Mouse (Mus musculus) stomach, embryonic 14.5 days (tissue): ENCODE measurements around the gene Rab8b. TPM values are rescaled to one million over a fixed set of nuclear protein-coding genes. Genes with fewer than 3 reads are reported as not detected.

Source experiments
- ATAC-seq: fragments of 200-750 bp; cut with Nextera tagmentation; 2 replicates; pipeline ENCODE4 v1.8.0; 2017; ENCODE audit warnings: low read depth, moderate TSS enrichment; ENCODE audit not compliant: insufficient number of reproducible peaks, insufficient read depth, low FRiP score
- H3K27ac ChIP-seq: fragments of 300-500 bp; sonication (generic); 2 replicates; pipeline ENCODE4 v1.5.1; 2014; ENCODE audit warnings: mild to moderate bottlenecking, low read length, moderate library complexity, mixed read lengths
- H3K27me3 ChIP-seq: fragments of 300-500 bp; sonication (generic); 2 replicates; pipeline ENCODE4 v1.6.1; 2014; ENCODE audit warnings: low read length, control low read depth, mixed read lengths; ENCODE audit not compliant: control insufficient read depth, insufficient read depth
- H3K36me3 ChIP-seq: fragments of 300-500 bp; sonication (generic); 2 replicates; pipeline ENCODE4 v1.6.1; 2014; ENCODE audit warnings: mild to moderate bottlenecking, control low read depth, low read length, moderate library complexity, mixed read lengths; ENCODE audit not compliant: control insufficient read depth, insufficient read depth
- H3K4me1 ChIP-seq: fragments of 300-500 bp; sonication (generic); 2 replicates; pipeline ENCODE4 v1.6.1; 2014; ENCODE audit warnings: low read length, control low read depth, mixed read lengths; ENCODE audit not compliant: control insufficient read depth, insufficient read depth
- H3K4me2 ChIP-seq: fragments of 300-500 bp; sonication (generic); replicated peaks from 2 replicates; pipeline ENCODE4 v1.6.1; 2014; ENCODE audit warnings: low read depth, low read length, control low read depth
- H3K4me3 ChIP-seq: fragments of 300-500 bp; sonication (generic); 2 replicates; pipeline ENCODE4 v1.5.1; 2014; ENCODE audit warnings: low read depth, low read length, control low read depth
- H3K9ac ChIP-seq: fragments of 300-500 bp; sonication (generic); replicated peaks from 2 replicates; pipeline ENCODE4 v1.6.1; 2014; ENCODE audit warnings: low read depth, mild to moderate bottlenecking, control low read depth, low read length, moderate library complexity, mixed read lengths
- H3K9me3 ChIP-seq: fragments of 300-500 bp; sonication (generic); 2 replicates; pipeline ENCODE4 v1.6.1; 2016; ENCODE audit warnings: low read depth, low read length, control low read depth; ENCODE audit not compliant: control insufficient read depth
- WGBS: fragments of 180-500 bp; shearing (Covaris S2); extraction: QIAGEN DNeasy Blood & Tissue Kit; methylation state at CpG from one replicate; pipeline ENCODE4 v1.1.7; 2014; 5-methylcytosine and 5-hydroxymethylcytosine counted together
- polyA plus RNA-seq: library from polyadenylated mRNA; unstranded; fragments of >200 nt; fragmentation: Nextera tagmentation; extraction: Ambion mirVana; gene quantifications from 2 replicates; pipeline ENCODE4 v1.2.1, GENCODE M21; 2014

Gene Rab8b
- polyA plus RNA-seq, 1 experiment from 2014 or later, result 25.3 TPM

- Histone ChIP-seq H3K27ac (peak overlapping the region; percentile 95), H3K36me3 (peaks cover 7% of the 10 kb centered on the region), H3K4me2 (peak overlapping the region; percentile 49), H3K9me3 (no peaks in the 10 kb centered on the region), H3K4me1 (0 out of 2 replicates have a peak, but pooled peaks cover 3% of the 10 kb centered on the region), H3K27me3 (no peaks in the 10 kb centered on the region), H3K4me3 (peak overlapping the region; percentile 81), H3K9ac (peak overlapping the region; percentile 90)
- no peak for ATAC-seq
- 7% methylated on average over 4 of the region's 4 CpGs for WGBS
These were observed 25.7 kb upstream of the Rab8b start for GRCm38 (mm10) chr9:66945161-66945560.

DNA sequence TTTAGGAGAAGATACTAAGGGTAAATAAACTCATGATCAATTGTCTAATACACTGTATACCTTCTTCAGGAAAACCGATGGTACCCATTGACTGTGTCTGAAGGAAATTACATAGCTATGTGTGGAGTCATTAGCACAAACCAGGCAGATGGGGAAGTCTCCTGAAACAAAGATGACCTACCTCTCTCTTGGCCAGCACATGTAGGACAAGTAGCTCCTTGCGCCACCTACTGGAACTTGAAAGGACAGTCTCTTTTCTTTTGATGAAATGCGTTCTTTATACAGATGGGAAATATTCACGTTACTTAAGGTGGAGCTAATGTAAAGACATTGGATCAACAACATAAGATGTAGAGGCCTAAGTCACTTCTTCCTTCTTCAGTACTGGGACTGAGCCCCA lies 19.3 kb upstream of the Rab8b start:
- WGBS, result 11% methylated on average over 4 of the region's 4 CpGs
- H3K27ac ChIP-seq, result no peak overlapping the region
- no peak overlapping the region for H3K9ac ChIP-seq
- peaks cover 8% of the 10 kb centered on the region; the same call in 1 of the 2 replicates for H3K4me1 ChIP-seq
- H3K4me3 ChIP-seq, result no peak overlapping the region
- H3K9me3 ChIP-seq, result no peaks in the 10 kb centered on the region
- no peaks in the 10 kb centered on the region for H3K27me3 ChIP-seq
- H3K36me3 ChIP-seq, result no peaks in the 10 kb centered on the region
- ATAC-seq, result no peak
- no peak overlapping the region for H3K4me2 ChIP-seq

GRCm38 (mm10) chr9:66937507-66937906 lies 18.0 kb upstream of the Rab8b start:
- Histone ChIP-seq H3K4me1 (peaks cover 8% of the 10 kb centered on the region; the same call in 1 of the 2 replicates), H3K36me3 (no peaks in the 10 kb centered on the region), H3K4me3 (no peak overlapping the region), H3K9ac (no peak overlapping the region), H3K9me3 (no peaks in the 10 kb centered on the region), H3K27me3 (no peaks in the 10 kb centered on the region), H3K4me2 (no peak overlapping the region), H3K27ac (no peak overlapping the region)
- WGBS, result 44% methylated on average over 8 of the region's 8 CpGs
- no peak for ATAC-seq

- no peaks in the 10 kb centered on the region for H3K27me3 ChIP-seq
- no peaks in the 10 kb centered on the region for H3K36me3 ChIP-seq
- H3K4me1 ChIP-seq, result peaks cover 5% of the 10 kb centered on the region; the same call in 1 of the 2 replicates
- no peaks in the 10 kb centered on the region for H3K9me3 ChIP-seq
- no peak overlapping the region for H3K9ac ChIP-seq
- H3K4me2 ChIP-seq, result no peak overlapping the region
- H3K27ac ChIP-seq, result no peak overlapping the region
- WGBS, result 60% methylated on average over 19 of the region's 19 CpGs
- ATAC-seq, result no peak
- H3K4me3 ChIP-seq, result no peak overlapping the region
These were observed 14.7 kb upstream of the Rab8b start for GRCm38 (mm10) chr9:66933869-66934808.

GRCm38 (mm10) chr9:66930351-66930750 lies 10.9 kb upstream of the Rab8b start:
- no peak overlapping the region for H3K4me3 ChIP-seq
- H3K9me3 ChIP-seq, result no peaks in the 10 kb centered on the region
- no peak overlapping the region for H3K9ac ChIP-seq
- 55% methylated on average over 7 of the region's 7 CpGs for WGBS
- no peak overlapping the region for H3K27ac ChIP-seq
- no peaks in the 10 kb centered on the region for H3K36me3 ChIP-seq
- no peaks in the 10 kb centered on the region for H3K27me3 ChIP-seq
- no peak for ATAC-seq
- H3K4me2 ChIP-seq, result no peak overlapping the region
- H3K4me1 ChIP-seq, result no peaks in the 10 kb centered on the region

DNA sequence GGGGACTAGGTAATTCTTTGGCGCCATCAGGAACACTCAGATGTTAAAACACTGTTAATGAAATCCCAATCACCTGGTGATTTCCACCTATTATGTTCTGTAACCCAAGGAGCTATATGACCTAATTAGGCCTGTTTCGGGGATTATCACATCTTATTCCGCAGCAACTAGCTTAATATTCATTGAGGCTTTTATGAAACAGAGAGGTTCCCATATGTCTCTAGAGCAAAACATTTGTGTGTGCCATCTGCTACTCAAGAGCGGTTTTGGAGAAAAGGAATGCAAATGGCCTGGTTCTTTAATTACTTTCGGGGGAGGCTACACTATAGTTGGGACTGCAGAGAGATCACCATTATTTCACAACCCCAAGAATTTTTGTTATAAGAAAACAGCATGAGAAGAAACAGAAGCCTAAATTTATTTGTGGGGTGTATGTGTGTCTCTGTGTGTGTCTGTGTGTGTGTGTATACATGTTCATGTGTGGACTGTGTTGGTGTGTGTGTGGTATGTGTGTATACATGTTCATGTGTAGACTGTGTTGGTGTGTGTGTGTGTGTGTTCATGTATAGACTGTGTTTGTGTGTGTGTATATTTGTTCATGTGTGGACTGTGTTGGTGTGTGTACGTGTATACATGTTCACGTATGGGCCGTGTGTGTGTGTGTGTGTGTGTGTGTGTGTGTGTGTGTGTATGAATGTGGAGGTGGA lies 8.4 kb upstream of the Rab8b start:
- H3K9ac ChIP-seq, result no peak overlapping the region
- H3K4me1 ChIP-seq, result no peaks in the 10 kb centered on the region
- H3K4me3 ChIP-seq, result no peak overlapping the region
- H3K4me2 ChIP-seq, result no peak overlapping the region
- ATAC-seq, result no peak
- no peaks in the 10 kb centered on the region for H3K36me3 ChIP-seq
- 91% methylated on average over 8 of the region's 8 CpGs for WGBS
- H3K9me3 ChIP-seq, result no peaks in the 10 kb centered on the region
- no peak overlapping the region for H3K27ac ChIP-seq
- H3K27me3 ChIP-seq, result no peaks in the 10 kb centered on the region

DNA sequence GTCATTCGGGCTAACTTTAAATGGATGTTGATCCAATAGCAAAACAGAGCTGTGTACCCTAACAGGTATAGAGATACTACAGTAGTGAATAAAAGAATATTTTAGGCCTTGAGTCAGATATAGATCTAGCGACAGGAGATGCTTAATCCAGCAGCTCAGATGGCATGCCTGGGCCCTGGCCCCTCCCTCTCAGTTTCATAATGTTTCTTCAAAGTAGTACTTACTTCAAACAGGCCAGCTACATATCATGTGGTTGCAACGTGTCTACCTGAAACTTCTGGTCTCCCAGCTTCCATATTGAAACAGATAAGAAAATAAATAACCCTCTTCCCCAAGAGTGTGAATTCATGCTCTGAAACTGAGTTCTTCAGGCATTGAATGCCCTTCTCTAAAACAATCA lies 6.4 kb upstream of the Rab8b start:
- Histone ChIP-seq H3K36me3 (no peaks in the 10 kb centered on the region), H3K9me3 (no peaks in the 10 kb centered on the region), H3K4me3 (no peak overlapping the region), H3K27ac (no peak overlapping the region), H3K27me3 (no peaks in the 10 kb centered on the region), H3K4me1 (no peaks in the 10 kb centered on the region), H3K4me2 (no peak overlapping the region), H3K9ac (no peak overlapping the region)
- ATAC-seq, result no peak
- WGBS, result 64% methylated on average over 3 of the region's 3 CpGs

- 96% methylated on average over 1 of the region's 1 CpGs for WGBS
- Histone ChIP-seq H3K27ac (no peak overlapping the region), H3K36me3 (no peaks in the 10 kb centered on the region), H3K4me2 (no peak overlapping the region), H3K4me1 (0 out of 2 replicates have a peak, but pooled peaks cover 4% of the 10 kb centered on the region), H3K9me3 (no peaks in the 10 kb centered on the region), H3K4me3 (no peak overlapping the region), H3K9ac (no peak overlapping the region), H3K27me3 (no peaks in the 10 kb centered on the region)
- no peak for ATAC-seq
These were observed 2.6 kb upstream of the Rab8b start for GRCm38 (mm10) chr9:66922076-66922475.
